Mouse (Mus musculus): ENCODE measurements around the gene Galr3. TPM values are rescaled to one million over a fixed set of nuclear protein-coding genes. Genes with fewer than 3 reads are reported as not detected.
A peak's percentile ranks its signal among the peaks of the same experiment; 100 is the strongest.

Gene Galr3
- polyA plus RNA-seq, 1 experiment from 2014 or later, result not detected

- H3K4me1 ChIP-seq (ENCODE audit: insufficient read depth), result no peaks in the 10 kb centered on the region
- no peaks in the 10 kb centered on the region for H3K27me3 ChIP-seq (ENCODE audit: insufficient read depth, low read length)
- no peak overlapping the region for H3K4me3 ChIP-seq (ENCODE audit: low read depth, low read length)
- peaks cover 12% of the 10 kb centered on the region for H3K36me3 ChIP-seq (ENCODE audit: insufficient read depth)
- WGBS, result 44% methylated on average over 10 of the region's 10 CpGs
- no peak for TF ChIP-seq CTCF (IDR thresholded peaks at IDR 0.05; ENCODE audit: low read depth)
- H3K9me3 ChIP-seq (ENCODE audit: low read depth, low read length), result no peaks in the 10 kb centered on the region
- no peak overlapping the region for H3K4me2 ChIP-seq
- H3K27ac ChIP-seq (ENCODE audit: low read depth), result no peak overlapping the region
- no peak for DNase-seq
- no peak overlapping the region for H3K9ac ChIP-seq
- ATAC-seq (ENCODE audit: insufficient read depth), result no peak
Observed at GRCm38 (mm10) chr15:79011550-79011949, 30.1 kb upstream of the Galr3 start.

GRCm38 (mm10) chr15:79013382-79013781 is 28.3 kb upstream of the Galr3 start:
- no peak for DNase-seq
- 50% methylated on average over 7 of the region's 7 CpGs for WGBS

GRCm38 (mm10) chr15:79018191-79018590 is 23.5 kb upstream of the Galr3 start:
- Histone ChIP-seq H3K4me3 (ENCODE audit: low read depth, low read length) (no peak overlapping the region), H3K27ac (ENCODE audit: low read depth) (no peak overlapping the region), H3K9ac (no peak overlapping the region), H3K4me1 (ENCODE audit: insufficient read depth) (peaks cover 7% of the 10 kb centered on the region; the same call in 1 of the 2 replicates), H3K27me3 (ENCODE audit: insufficient read depth, low read length) (no peaks in the 10 kb centered on the region), H3K36me3 (ENCODE audit: insufficient read depth) (no peaks in the 10 kb centered on the region), H3K9me3 (ENCODE audit: low read depth, low read length) (no peaks in the 10 kb centered on the region), H3K4me2 (no peak overlapping the region)
- no peak for ATAC-seq (ENCODE audit: insufficient read depth)
- TF ChIP-seq CTCF (IDR thresholded peaks at IDR 0.05; ENCODE audit: low read depth), result no peak
- no peak for DNase-seq
- WGBS, result 24% methylated on average over 4 of the region's 4 CpGs

More at GRCm38 (mm10) chr15:79013382-79013781, 28.3 kb upstream of the Galr3 start:
- no peak for TF ChIP-seq CTCF (IDR thresholded peaks at IDR 0.05; ENCODE audit: low read depth)
- Histone ChIP-seq H3K9ac (no peak overlapping the region), H3K4me2 (no peak overlapping the region), H3K9me3 (ENCODE audit: low read depth, low read length) (no peaks in the 10 kb centered on the region), H3K36me3 (ENCODE audit: insufficient read depth) (no peaks in the 10 kb centered on the region), H3K4me3 (ENCODE audit: low read depth, low read length) (no peak overlapping the region), H3K27ac (ENCODE audit: low read depth) (no peak overlapping the region), H3K27me3 (ENCODE audit: insufficient read depth, low read length) (no peaks in the 10 kb centered on the region), H3K4me1 (ENCODE audit: insufficient read depth) (no peaks in the 10 kb centered on the region)
- no peak for ATAC-seq (ENCODE audit: insufficient read depth)

- Histone ChIP-seq H3K9me3 (ENCODE audit: low read depth, low read length) (no peaks in the 10 kb centered on the region), H3K4me3 (ENCODE audit: low read depth, low read length) (no peak overlapping the region), H3K36me3 (ENCODE audit: insufficient read depth) (no peaks in the 10 kb centered on the region), H3K27me3 (ENCODE audit: insufficient read depth, low read length) (no peaks in the 10 kb centered on the region), H3K9ac (no peak overlapping the region), H3K4me1 (ENCODE audit: insufficient read depth) (peaks cover 7% of the 10 kb centered on the region; the same call in 1 of the 2 replicates), H3K27ac (ENCODE audit: low read depth) (no peak overlapping the region), H3K4me2 (no peak overlapping the region)
- TF ChIP-seq CTCF (IDR thresholded peaks at IDR 0.05; ENCODE audit: low read depth), result peak; percentile 62
- no peak; the same call in 1 of the 2 replicates for ATAC-seq (ENCODE audit: insufficient read depth)
- 60% methylated on average over 3 of the region's 3 CpGs for WGBS
- DNase-seq, result peak; percentile 75
Observed at GRCm38 (mm10) chr15:79018886-79019285, 22.8 kb upstream of the Galr3 start.

DNA sequence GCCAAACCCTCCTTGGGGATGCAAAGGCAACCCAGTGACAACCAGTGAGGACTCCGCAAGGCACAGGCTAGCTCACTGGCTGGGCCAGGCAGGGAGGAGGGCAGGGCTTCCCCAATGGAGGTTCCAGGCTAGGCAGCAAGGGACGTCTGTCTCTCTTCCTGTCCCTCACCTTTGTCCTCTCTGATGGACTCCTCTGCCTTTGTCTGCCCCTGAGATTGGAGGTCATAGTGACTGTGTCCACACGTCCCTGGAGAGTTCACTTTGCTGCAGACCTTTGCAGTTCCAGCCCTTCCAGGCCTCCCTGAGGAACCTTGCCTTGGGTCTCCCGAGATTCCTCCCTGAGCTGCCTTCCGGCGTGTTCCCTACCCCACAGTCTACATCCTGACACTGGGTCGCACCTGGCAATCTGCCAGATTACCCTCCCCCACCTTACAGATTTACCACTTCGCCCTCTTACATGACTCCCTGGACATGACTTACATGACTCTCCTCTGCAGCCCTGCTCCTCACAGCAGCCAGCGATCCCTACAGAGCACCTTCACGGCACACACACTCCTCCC is 18.9 kb upstream of the Galr3 start:
- TF ChIP-seq CTCF (IDR thresholded peaks at IDR 0.05; ENCODE audit: low read depth), result no peak
- no peaks in the 10 kb centered on the region for H3K36me3 ChIP-seq (ENCODE audit: insufficient read depth)
- H3K9me3 ChIP-seq (ENCODE audit: low read depth, low read length), result no peaks in the 10 kb centered on the region
- H3K27me3 ChIP-seq (ENCODE audit: insufficient read depth, low read length), result no peaks in the 10 kb centered on the region
- ATAC-seq (ENCODE audit: insufficient read depth) (no peak), DNase-seq (peak; percentile 39)
- no peak overlapping the region for H3K4me2 ChIP-seq
- peaks cover 19% of the 10 kb centered on the region; the same call in 1 of the 2 replicates for H3K4me1 ChIP-seq (ENCODE audit: insufficient read depth)
- 39% methylated on average over 10 of the region's 10 CpGs for WGBS
- no peak overlapping the region for H3K4me3 ChIP-seq (ENCODE audit: low read depth, low read length)
- no peak overlapping the region for H3K27ac ChIP-seq (ENCODE audit: low read depth)
- H3K9ac ChIP-seq, result no peak overlapping the region

- no peak overlapping the region for H3K27ac ChIP-seq (ENCODE audit: low read depth)
- H3K27me3 ChIP-seq (ENCODE audit: insufficient read depth, low read length), result no peaks in the 10 kb centered on the region
- DNase-seq (no peak), ATAC-seq (ENCODE audit: insufficient read depth) (no peak)
- no peak overlapping the region for H3K9ac ChIP-seq
- H3K9me3 ChIP-seq (ENCODE audit: low read depth, low read length), result no peaks in the 10 kb centered on the region
- no peak overlapping the region for H3K4me2 ChIP-seq
- WGBS, result 35% methylated on average over 1 of the region's 1 CpGs
- H3K4me1 ChIP-seq (ENCODE audit: insufficient read depth), result peaks cover 19% of the 10 kb centered on the region; the same call in 1 of the 2 replicates
- H3K36me3 ChIP-seq (ENCODE audit: insufficient read depth), result no peaks in the 10 kb centered on the region
- no peak for TF ChIP-seq CTCF (IDR thresholded peaks at IDR 0.05; ENCODE audit: low read depth)
- no peak overlapping the region for H3K4me3 ChIP-seq (ENCODE audit: low read depth, low read length)
Observed at GRCm38 (mm10) chr15:79023366-79023765, 18.3 kb upstream of the Galr3 start.

DNA sequence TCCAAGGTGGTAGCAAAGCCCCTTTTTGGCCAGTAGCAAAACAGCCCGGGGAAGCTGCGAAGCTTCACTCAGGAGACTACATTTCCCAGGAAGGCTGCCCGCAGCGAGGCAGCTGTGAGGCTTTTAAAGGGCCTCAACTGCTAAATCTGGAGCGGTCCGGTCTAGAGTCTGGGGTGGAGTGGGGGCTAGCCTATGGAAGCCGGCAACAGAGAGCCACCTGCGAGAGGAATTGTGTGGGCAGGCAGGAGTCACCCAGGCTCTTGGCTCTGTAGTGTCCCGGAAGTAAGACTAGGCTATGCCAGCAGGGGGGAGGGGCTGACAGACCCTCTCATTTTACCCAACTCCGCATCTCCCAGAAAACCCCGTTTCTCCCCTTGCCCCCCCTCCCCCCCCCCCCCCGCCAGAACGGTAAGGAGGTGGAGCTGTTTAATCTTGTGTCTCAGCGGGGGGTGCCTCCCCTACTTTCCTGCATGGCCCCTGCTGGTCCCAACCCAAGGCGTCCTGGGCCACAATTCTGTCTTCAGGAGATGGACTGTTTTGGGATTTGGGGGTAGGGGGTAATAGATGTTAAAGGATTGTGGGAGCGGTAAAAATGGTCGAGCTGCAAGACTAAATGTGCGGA is 15.9 kb upstream of the Galr3 start:
- H3K4me2 ChIP-seq, result peak overlapping the region; percentile 43
- ATAC-seq (ENCODE audit: insufficient read depth), result no peak
- peaks cover 19% of the 10 kb centered on the region; the same call in 1 of the 2 replicates for H3K4me1 ChIP-seq (ENCODE audit: insufficient read depth)
- no peaks in the 10 kb centered on the region for H3K9me3 ChIP-seq (ENCODE audit: low read depth, low read length)
- WGBS, result 13% methylated on average over 17 of the region's 18 CpGs
- H3K27me3 ChIP-seq (ENCODE audit: insufficient read depth, low read length), result no peaks in the 10 kb centered on the region
- no peak for TF ChIP-seq CTCF (IDR thresholded peaks at IDR 0.05; ENCODE audit: low read depth)
- no peak overlapping the region for H3K27ac ChIP-seq (ENCODE audit: low read depth)
- H3K36me3 ChIP-seq (ENCODE audit: insufficient read depth), result no peaks in the 10 kb centered on the region
- H3K4me3 ChIP-seq (ENCODE audit: low read depth, low read length), result no peak overlapping the region
- peak; percentile 32 for DNase-seq
- peak overlapping the region; percentile 11; the same call in 1 of the 2 replicates for H3K9ac ChIP-seq

All from lung, embryonic 14.5 days (tissue).